Mouse (Mus musculus) effector memory CD4-positive, alpha-beta T cell, adult 5 months (primary cell): ENCODE data around the gene Hyls1. TPM values are rescaled to one million over a fixed set of nuclear protein-coding genes. Genes with fewer than 3 reads are reported as not detected.

Experiments
- polyA plus RNA-seq: library from polyadenylated mRNA; unstranded; fragments of 100-300 nt; shearing (Covaris generic); gene quantifications from one replicate; pipeline ENCODE4 v1.2.1, GENCODE M21; 2017

Gene Hyls1
- 7.5 TPM for polyA plus RNA-seq

DNA sequence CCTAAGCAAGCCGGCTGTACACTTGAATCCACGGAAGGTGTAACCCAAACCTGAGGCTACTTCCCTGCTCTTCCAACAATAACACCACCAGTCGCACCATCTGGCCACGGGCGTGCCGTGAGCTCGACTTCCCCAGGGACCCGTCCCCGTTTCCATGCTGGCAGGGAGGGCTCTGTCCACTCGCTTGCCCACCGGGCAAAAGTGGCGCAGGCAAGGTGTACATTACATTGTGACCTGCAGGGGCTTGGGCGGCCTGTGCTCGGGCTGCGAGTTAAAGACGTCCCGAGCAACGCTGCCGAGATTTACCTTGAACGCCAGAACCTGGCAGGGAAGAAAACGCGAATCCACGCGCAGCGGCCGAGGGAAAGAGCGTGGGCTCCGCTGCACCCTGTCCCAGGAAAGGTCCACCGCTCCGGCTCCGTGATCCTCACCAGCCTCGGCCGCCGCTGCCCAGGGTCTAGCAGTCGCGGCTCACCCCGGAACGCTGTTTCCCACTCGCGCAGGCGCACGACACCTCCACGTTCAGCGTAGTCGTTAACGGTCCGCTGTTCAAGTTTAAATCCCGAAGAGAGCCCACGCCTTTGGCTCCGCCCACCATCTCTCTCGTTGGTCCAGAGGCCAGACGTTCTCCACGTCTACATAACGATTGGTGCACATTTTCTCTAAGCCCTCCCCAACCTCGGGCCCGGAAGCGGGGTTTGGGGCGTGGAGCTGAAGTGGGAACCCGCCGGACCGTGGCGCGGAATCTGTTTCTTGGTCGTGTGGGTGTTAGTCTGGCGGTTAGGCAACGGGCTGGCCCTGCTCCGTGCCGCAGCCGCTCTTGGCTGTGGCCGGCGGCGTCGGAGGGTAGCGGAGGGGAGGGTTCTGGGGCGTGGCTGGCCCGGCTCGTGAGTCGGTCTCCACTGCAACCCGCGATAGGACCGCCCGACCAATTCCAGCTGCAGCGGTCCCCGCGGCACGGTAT, at the start of gene Hyls1, which contains the start of gene Pate2:
Hyls1 (minus strand) TSS at position 828 of the 964 bp plus-strand sequence.
Pate2 (plus strand) TSS at position 714 of the 964 bp plus-strand sequence.

GRCm38 (mm10) chr9:35611841-35612240, 41.6 kb upstream of the Hyls1 start, which contains the start of gene Pate4:
Gene Pate4 (minus strand): TSS chr9:35611941.

DNA sequence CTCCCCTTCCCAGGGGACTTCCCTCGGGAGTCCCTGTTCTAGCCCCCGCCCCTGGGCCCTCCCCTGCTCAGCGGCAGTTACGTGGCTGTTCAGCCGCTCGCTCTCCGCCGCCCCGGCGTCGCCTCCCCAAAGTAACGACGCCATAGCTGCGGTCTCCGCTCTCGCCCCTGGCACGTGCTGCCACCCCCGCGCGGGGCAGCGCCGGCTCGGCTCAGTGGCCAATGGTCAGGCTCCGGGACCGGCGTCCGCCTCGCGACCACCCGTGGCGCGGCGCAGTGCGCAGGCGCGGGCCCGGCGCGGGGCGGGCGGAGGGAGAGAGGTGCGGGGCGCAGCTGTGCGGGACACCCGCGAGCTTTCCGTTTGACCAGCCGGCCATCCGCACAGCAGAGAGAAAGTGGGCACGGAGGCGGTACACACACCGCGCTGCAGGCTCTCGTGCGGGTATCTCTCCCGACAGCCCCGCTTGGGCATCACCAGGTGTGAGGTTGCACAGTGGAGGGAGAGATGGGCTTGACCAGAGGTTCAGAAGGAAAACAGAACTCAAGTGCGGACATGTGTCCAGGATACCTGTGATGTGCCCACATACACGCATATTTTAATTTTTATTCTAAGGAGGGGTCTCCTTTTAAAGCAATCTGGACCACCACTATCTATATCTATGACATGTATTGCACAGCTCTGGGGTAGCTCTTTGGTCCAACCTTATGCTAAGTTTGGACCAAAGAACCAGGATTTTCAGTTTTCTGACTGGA, 11.8 kb downstream of the Hyls1 start, which contains the start of the genes Ddx25 and Pus3:
Ddx25 (minus strand) TSS at position 272 of the 752 bp plus-strand sequence.
Pus3 (plus strand) TSS at position 339 of the 752 bp plus-strand sequence.

DNA sequence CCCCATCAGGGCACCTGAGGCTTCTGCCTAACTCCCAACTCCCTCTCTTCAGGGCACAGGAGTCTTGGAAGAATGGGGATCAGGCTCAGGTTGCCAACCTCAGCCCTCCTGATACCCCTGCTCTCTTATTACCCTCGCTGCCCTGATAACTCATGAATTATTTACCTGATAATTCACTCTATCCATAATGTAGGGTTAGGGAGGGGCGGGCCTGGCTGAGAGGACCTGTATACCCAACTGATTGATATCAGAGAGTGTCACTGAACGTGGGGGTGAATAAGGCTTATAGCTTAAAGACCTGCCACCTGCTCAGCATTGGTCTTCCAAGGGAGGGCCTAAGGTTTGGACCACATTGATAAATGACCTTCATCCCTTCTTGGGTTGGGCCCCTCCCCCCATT, 52.0 kb downstream of the Hyls1 start, which contains the start of gene Gm1113:
Gm1113 (minus strand) TSS at position 101 of the 400 bp plus-strand sequence.

Other genes with a start within 250 kb of the Hyls1 start
- 14.4 TPM for gene Cdon, start 149.3 kb downstream of the Hyls1 start, polyA plus RNA-seq
- not detected for gene Gm1113, start 52.1 kb downstream of the Hyls1 start, polyA plus RNA-seq
- 0.05 TPM for gene Ddx25, start 11.9 kb downstream of the Hyls1 start, polyA plus RNA-seq
- gene Pus3, start 11.8 kb downstream of the Hyls1 start, polyA plus RNA-seq: 23.4 TPM
- gene Pate2, start 114 bp downstream of the Hyls1 start, polyA plus RNA-seq: not detected
- gene Pate4, start 41.5 kb upstream of the Hyls1 start, polyA plus RNA-seq: not detected
- not detected for gene Pate3, start 77.8 kb upstream of the Hyls1 start, polyA plus RNA-seq
- gene Pate1, start 117.0 kb upstream of the Hyls1 start, polyA plus RNA-seq: not detected
- gene Gm17677, start 170.7 kb upstream of the Hyls1 start, polyA plus RNA-seq: not detected
- not detected for gene Gm17727, start 207.7 kb upstream of the Hyls1 start, polyA plus RNA-seq
- gene Gm27235, start 219.7 kb upstream of the Hyls1 start, polyA plus RNA-seq: not detected
- gene D730048I06Rik, start 219.7 kb upstream of the Hyls1 start, polyA plus RNA-seq: not detected